Mouse (Mus musculus) hindbrain, embryonic 16.5 days (tissue): ENCODE measurements at regions not wholly inside any gene's neighbourhood (a gene's known extent, or its start where the extent isn't known, plus 50 kb on each side); places are given as distances from the start of the nearest gene placed in this dataset.

Source experiments
- ATAC-seq: fragments of 200-750 bp; cut with Nextera tagmentation; 2 replicates; pipeline ENCODE4 v1.8.0; 2017; ENCODE audit warnings: moderate TSS enrichment, moderate library complexity
- H3K27ac ChIP-seq: fragments of 300-500 bp; sonication (generic); 2 replicates; pipeline ENCODE4 v1.5.1; 2014; ENCODE audit warnings: low read depth, mild to moderate bottlenecking, control low read depth, low read length, moderate library complexity
- H3K27me3 ChIP-seq: fragments of 300-500 bp; sonication (generic); replicated peaks from 2 replicates; pipeline ENCODE4 v1.6.1; 2014; ENCODE audit warnings: low read length; ENCODE audit not compliant: control insufficient read depth, insufficient read depth
- H3K36me3 ChIP-seq: fragments of 300-500 bp; sonication (generic); 2 replicates; pipeline ENCODE4 v1.6.1; 2014; ENCODE audit warnings: mild to moderate bottlenecking, low read length, moderate library complexity, mixed read lengths; ENCODE audit not compliant: control insufficient read depth, insufficient read depth
- H3K4me1 ChIP-seq: fragments of 300-500 bp; sonication (generic); 2 replicates; pipeline ENCODE4 v1.6.1; 2014; ENCODE audit warnings: low read depth, low read length; ENCODE audit not compliant: control insufficient read depth, insufficient read depth
- H3K4me2 ChIP-seq: fragments of 300-500 bp; sonication (generic); 2 replicates; pipeline ENCODE4 v1.6.1; 2014; ENCODE audit warnings: mild to moderate bottlenecking, low read length, control low read depth, moderate library complexity
- H3K4me3 ChIP-seq: fragments of 300-500 bp; sonication (generic); 2 replicates; pipeline ENCODE4 v1.5.1; 2014; ENCODE audit warnings: mild to moderate bottlenecking, low read length, control low read depth, moderate library complexity
- H3K9ac ChIP-seq: fragments of 300-500 bp; sonication (generic); 2 replicates; pipeline ENCODE4 v1.6.1; 2014; ENCODE audit warnings: low read depth, mild to moderate bottlenecking, control low read depth, low read length, moderate library complexity
- H3K9me3 ChIP-seq: fragments of 300-500 bp; sonication (generic); 2 replicates; pipeline ENCODE4 v1.6.1; 2014; ENCODE audit warnings: mild to moderate bottlenecking, low read length, moderate library complexity; ENCODE audit not compliant: control insufficient read depth
- WGBS: fragments of 180-500 bp; shearing (Covaris S2); extraction: QIAGEN DNeasy Blood & Tissue Kit; methylation state at CpG from one replicate; pipeline ENCODE4 v1.1.7; 2014; 5-methylcytosine and 5-hydroxymethylcytosine counted together

DNA sequence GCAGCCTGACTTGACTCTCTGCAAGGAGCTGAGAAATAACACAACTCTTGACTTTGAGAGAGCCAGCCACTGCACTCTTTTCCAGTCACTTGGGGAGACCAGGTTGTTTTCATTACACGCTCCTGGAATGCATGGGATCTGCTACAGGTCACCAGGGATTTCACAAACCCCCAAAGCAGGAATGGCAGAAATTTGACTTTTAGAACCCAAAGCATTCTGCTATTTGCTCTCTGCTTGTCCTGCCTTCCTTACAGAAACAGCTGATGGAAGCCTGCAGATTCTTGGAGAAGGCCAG is 160.2 kb downstream of the 1500009L16Rik start:
- Histone ChIP-seq H3K9me3 (no peaks in the 10 kb centered on the region), H3K4me3 (no peak overlapping the region), H3K4me2 (no peak overlapping the region), H3K27ac (no peak overlapping the region), H3K27me3 (no peaks in the 10 kb centered on the region), H3K9ac (no peak overlapping the region), H3K36me3 (no peaks in the 10 kb centered on the region), H3K4me1 (no peaks in the 10 kb centered on the region)
- WGBS, result 60% methylated on average over 1 of the region's 1 CpGs
- no peak for ATAC-seq

DNA sequence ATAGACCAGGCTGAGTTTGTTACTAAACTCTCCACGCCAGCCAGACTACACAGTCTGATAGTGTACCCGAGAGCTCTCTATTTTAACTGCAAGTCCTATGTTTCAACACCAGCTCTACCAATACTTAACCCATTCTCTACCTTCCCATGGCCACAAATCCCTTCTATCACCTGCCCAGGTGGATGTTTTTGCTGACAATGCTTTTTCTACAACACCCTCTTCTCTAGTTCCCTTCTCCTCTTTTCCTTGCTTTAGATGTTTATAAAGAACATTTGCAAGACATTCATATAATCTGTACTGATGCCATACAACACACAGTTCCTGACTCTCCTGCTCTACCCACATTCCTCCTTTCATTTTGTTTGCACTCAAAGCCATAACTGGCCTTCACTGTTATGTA is 161.9 kb downstream of the 1500009L16Rik start:
- no peak overlapping the region for H3K9ac ChIP-seq
- 90% methylated on average over 2 of the region's 2 CpGs for WGBS
- no peaks in the 10 kb centered on the region for H3K27me3 ChIP-seq
- no peak overlapping the region for H3K4me3 ChIP-seq
- no peak overlapping the region for H3K4me2 ChIP-seq
- H3K9me3 ChIP-seq, result no peaks in the 10 kb centered on the region
- H3K36me3 ChIP-seq, result no peaks in the 10 kb centered on the region
- ATAC-seq, result no peak
- no peak overlapping the region for H3K27ac ChIP-seq
- H3K4me1 ChIP-seq, result no peaks in the 10 kb centered on the region

DNA sequence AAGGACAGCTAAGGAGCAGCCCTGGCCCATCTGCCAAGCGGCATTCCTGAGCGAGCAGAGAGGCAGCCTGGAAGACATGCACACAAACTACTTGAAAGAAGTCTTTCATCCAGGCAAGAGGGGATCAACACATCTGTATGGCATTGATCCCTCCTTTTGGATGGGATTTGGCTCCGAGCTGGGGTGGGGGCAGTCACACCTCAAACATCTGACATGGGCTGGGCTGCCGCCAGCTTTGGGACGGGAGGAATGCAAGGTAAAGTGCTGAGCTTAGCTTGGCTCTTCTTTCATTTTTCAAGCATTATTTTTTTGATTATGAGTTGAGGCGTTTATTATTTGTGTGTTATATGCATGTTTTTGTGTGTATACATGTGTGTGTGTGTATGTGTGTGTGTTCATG is 165.9 kb downstream of the 1500009L16Rik start:
- H3K4me1 ChIP-seq, result no peaks in the 10 kb centered on the region
- no peak overlapping the region for H3K4me3 ChIP-seq
- WGBS, result 82% methylated on average over 6 of the region's 6 CpGs
- H3K27me3 ChIP-seq, result no peaks in the 10 kb centered on the region
- H3K9me3 ChIP-seq, result no peaks in the 10 kb centered on the region
- ATAC-seq, result no peak
- no peak overlapping the region for H3K9ac ChIP-seq
- no peak overlapping the region for H3K27ac ChIP-seq
- no peaks in the 10 kb centered on the region for H3K36me3 ChIP-seq
- no peak overlapping the region for H3K4me2 ChIP-seq

DNA sequence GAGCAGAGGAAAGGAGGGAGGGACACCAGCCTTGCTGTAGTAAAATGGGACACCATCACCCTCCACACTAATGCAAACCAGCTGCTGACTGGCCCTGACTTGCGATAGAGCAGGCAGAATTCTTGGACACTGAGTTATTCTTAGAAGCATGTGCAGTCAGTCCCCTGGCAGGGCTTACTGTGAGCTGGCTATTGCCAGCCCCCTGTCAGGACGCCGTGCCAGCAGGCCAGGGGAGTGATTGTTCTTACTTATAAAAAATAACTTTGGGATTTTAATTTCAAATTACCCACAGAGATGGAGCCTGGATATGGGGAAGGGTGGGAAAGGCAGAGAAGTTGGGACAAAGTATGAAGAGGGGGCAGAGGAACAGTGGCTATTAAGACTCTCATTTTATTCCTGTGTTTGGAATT is 173.1 kb downstream of the 1500009L16Rik start:
- Histone ChIP-seq H3K27me3 (no peaks in the 10 kb centered on the region), H3K36me3 (no peaks in the 10 kb centered on the region), H3K4me1 (no peaks in the 10 kb centered on the region), H3K27ac (no peak overlapping the region), H3K9ac (no peak overlapping the region), H3K4me3 (no peak overlapping the region), H3K4me2 (no peak overlapping the region), H3K9me3 (no peaks in the 10 kb centered on the region)
- ATAC-seq, result peak; percentile 56; the same call in 1 of the 2 replicates
- 42% methylated on average over 3 of the region's 3 CpGs for WGBS

DNA sequence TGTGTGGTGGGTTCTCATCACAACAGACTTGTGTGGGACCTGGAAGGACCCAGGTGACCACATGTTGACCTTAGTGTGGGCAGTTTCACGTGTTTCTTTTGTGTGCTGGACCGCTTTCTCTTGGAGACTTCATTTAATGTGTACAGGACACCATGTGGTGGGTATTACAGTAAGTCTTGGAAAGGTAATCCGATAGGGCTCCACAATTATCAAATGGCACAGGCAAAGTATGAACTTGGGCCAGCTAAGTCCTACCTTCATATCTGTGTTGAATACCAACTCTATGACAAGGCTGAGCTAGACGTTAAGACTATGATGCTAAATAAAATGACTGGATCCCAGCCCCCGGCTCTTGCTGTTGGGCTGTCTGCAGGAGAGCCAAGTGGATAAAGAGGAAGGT is 173.5 kb downstream of the 1500009L16Rik start:
- Histone ChIP-seq H3K4me3 (no peak overlapping the region), H3K27ac (no peak overlapping the region), H3K36me3 (no peaks in the 10 kb centered on the region), H3K27me3 (no peaks in the 10 kb centered on the region), H3K9me3 (no peaks in the 10 kb centered on the region), H3K9ac (no peak overlapping the region), H3K4me2 (no peak overlapping the region), H3K4me1 (no peaks in the 10 kb centered on the region)
- 81% methylated on average over 5 of the region's 5 CpGs for WGBS
- no peak for ATAC-seq

DNA sequence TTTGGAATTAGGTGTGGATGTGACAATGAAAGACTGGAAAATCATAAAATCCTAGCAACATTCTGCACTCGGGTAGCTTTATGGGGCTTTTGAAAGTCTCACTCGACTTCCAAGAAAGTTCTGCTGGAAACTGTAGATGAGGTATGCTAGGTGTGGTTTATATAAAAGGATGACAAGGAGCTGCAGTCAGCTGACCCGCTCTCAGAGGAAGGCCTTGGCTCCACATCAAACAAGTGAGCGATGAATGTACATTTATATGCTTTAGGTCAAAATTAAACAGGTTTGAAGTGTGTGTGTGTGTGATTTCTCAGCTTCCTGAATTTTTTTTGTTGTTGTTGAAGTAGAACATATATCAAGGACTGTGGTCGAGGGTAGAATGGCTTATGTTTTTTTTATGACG is 174.9 kb downstream of the 1500009L16Rik start:
- Histone ChIP-seq H3K36me3 (no peaks in the 10 kb centered on the region), H3K4me2 (no peak overlapping the region), H3K4me1 (no peaks in the 10 kb centered on the region), H3K9me3 (no peaks in the 10 kb centered on the region), H3K4me3 (no peak overlapping the region), H3K27me3 (no peaks in the 10 kb centered on the region), H3K9ac (no peak overlapping the region), H3K27ac (no peak overlapping the region)
- WGBS, result 89% methylated on average over 6 of the region's 6 CpGs
- no peak for ATAC-seq

DNA sequence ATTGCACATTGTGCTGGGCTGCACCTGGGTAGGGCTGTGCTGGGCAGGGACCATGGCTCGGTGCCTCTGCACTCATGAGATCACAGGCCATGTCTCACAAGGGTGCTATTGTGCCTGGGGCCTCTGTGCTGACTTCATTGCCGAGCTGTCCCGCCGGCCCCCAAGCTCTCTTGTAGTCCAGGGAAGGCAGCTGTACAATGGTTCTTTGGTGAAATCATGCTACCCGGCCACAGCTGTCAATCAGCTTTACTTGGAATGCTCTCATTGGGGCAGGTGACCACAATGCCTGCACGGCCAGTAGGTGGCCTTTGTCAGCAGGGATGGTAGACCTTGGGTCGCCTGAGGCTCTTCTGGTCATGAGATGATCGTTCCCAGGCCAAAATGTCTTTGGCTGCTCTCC is 184.1 kb downstream of the 1500009L16Rik start:
- Histone ChIP-seq H3K9me3 (no peaks in the 10 kb centered on the region), H3K4me1 (no peaks in the 10 kb centered on the region), H3K36me3 (no peaks in the 10 kb centered on the region), H3K4me3 (no peak overlapping the region), H3K27me3 (no peaks in the 10 kb centered on the region), H3K4me2 (no peak overlapping the region), H3K9ac (no peak overlapping the region), H3K27ac (no peak overlapping the region)
- 43% methylated on average over 8 of the region's 8 CpGs for WGBS
- ATAC-seq, result peak; percentile 37; the same call in 1 of the 2 replicates

DNA sequence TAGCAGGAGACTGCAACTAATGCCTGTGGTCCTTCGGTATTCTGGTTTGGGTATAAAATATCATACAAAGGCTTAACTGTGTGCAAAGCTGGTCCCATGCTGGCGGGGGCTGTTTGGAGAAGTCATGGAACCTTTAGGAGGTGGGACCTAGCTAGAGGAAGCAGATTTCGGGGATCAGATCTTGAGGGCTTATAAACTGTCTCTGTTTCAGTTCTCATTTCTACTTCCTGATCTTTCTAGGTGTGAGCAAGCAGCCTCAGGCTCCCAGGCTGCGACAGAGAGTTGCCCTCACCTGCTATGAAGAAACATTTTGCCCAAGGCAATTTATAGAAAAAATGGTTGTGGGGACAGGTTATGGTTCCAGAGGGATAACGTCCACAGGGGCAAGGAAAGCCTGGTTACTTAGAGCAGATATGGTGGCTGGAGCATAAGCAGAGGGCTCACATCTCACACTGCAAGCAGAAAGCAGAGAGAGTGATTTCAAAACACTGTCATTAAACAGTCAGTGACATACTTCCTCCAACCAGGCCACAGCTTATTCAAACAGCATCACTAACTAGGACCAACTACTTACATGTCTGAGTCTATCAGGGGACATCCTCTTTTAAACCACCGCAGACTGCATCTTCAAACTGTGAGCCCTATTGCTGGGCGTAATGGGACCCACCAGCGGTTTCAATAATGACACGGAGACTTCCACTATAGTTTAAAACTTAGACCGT is 188.1 kb downstream of the 1500009L16Rik start:
- no peaks in the 10 kb centered on the region for H3K9me3 ChIP-seq
- peaks cover 3% of the 10 kb centered on the region; the same call in 1 of the 2 replicates for H3K4me1 ChIP-seq
- H3K27me3 ChIP-seq, result no peaks in the 10 kb centered on the region
- H3K27ac ChIP-seq, result no peak overlapping the region
- no peak overlapping the region for H3K9ac ChIP-seq
- ATAC-seq, result no peak
- H3K36me3 ChIP-seq, result no peaks in the 10 kb centered on the region
- H3K4me2 ChIP-seq, result no peak overlapping the region
- no peak overlapping the region for H3K4me3 ChIP-seq
- 98% methylated on average over 10 of the region's 10 CpGs for WGBS

DNA sequence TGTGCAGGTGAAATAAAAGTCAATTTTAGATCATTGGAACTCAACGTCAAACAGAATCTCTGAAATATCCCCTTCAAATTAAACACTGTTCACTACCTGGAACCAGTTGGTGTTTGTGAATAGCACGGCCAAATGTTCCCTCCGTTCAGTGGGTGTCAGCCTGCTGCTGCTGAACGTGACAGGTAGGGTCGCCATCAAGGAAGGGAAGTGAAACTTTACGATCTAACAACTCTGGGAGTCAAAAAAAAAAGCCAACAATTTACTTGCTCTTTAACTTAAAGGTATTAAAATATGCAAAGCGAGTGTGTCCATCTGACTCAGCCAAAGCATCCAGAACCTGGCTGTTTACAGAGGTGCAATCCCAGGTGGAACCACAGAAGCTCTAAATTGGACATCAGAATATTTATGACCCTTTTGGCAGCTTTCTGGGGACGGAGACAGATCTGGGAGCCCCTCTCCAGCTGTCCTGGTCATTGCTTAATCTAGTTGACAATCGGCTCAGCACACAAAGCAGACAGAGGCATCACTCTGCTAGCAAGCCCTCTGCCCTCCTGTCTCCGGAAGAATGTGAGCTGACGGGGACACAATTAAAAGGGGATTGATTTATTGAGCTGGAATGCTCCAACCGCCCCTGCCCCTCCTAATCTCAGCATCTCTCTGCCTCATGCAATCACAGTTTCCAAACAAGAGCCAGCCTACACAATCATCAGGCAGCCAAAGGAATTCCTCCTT is 191.9 kb downstream of the 1500009L16Rik start:
- H3K36me3 ChIP-seq, result no peaks in the 10 kb centered on the region
- 0 out of 2 replicates have a peak, but pooled peaks have one; percentile 45 for ATAC-seq
- H3K4me2 ChIP-seq, result no peak overlapping the region

More for the DNA sequence above, 191.9 kb downstream of the 1500009L16Rik start:
- 19% methylated on average over 12 of the region's 12 CpGs for WGBS
- Histone ChIP-seq H3K9ac (no peak overlapping the region), H3K9me3 (no peaks in the 10 kb centered on the region), H3K4me3 (no peak overlapping the region), H3K27ac (no peak overlapping the region), H3K4me1 (peaks cover 3% of the 10 kb centered on the region; the same call in 1 of the 2 replicates), H3K27me3 (no peaks in the 10 kb centered on the region)
